Mouse (Mus musculus): ENCODE data around the gene Vmn1r91.
"Not testable (repeated sequence)": the region's sequence is repeated elsewhere in the genome, so short reads cannot be mapped to it uniquely, and the experiment has no call there.

GRCm38 (mm10) chr7:20099380-20099779 lies at the start of gene Vmn1r91:
- TF ChIP-seq CTCF, EP300 (IDR thresholded peaks at IDR 0.05; ENCODE audit: low read depth): not testable (repeated sequence)

Measured in liver, embryonic 14.5 days (tissue).